Mouse (Mus musculus): ENCODE results near the gene Tmco4. TPM values are rescaled to one million over a fixed set of nuclear protein-coding genes. Genes with fewer than 3 reads are reported as not detected.

The Tmco4 gene
- total RNA-seq, 2 experiments from 2014 or later: 0.19 to 1.4 TPM

- ATAC-seq (replicated peaks; ENCODE audit: low FRiP score, poor library complexity, severe bottlenecking): peak; percentile 49; the same call in 1 of the 2 replicates
These were observed 113.3 kb downstream of the Tmco4 start for GRCm38 (mm10) chr4:139086037-139086436.

GRCm38 (mm10) chr4:139086984-139087383 lies 114.3 kb downstream of the Tmco4 start:
- ATAC-seq (replicated peaks; ENCODE audit: low FRiP score, poor library complexity, severe bottlenecking): no peak

GRCm38 (mm10) chr4:139088982-139089671 lies 116.4 kb downstream of the Tmco4 start:
- no peak for ATAC-seq (replicated peaks; ENCODE audit: low FRiP score, poor library complexity, severe bottlenecking)

GRCm38 (mm10) chr4:139090303-139090940 lies 117.7 kb downstream of the Tmco4 start:
- ATAC-seq (replicated peaks; ENCODE audit: low FRiP score, poor library complexity, severe bottlenecking): no peak

GRCm38 (mm10) chr4:139091066-139091465 lies 118.4 kb downstream of the Tmco4 start:
- ATAC-seq (replicated peaks; ENCODE audit: low FRiP score, poor library complexity, severe bottlenecking): no peak

- no peak for ATAC-seq (replicated peaks; ENCODE audit: low FRiP score, poor library complexity, severe bottlenecking)
These were observed 119.0 kb downstream of the Tmco4 start for GRCm38 (mm10) chr4:139091478-139092355.

- no peak for ATAC-seq (replicated peaks; ENCODE audit: low FRiP score, poor library complexity, severe bottlenecking)
These were observed 119.9 kb downstream of the Tmco4 start, which contains the start of gene Nbl1 for GRCm38 (mm10) chr4:139092356-139093195. Nbl1 (minus strand) TSS chr4:139092993.

GRCm38 (mm10) chr4:139093196-139093530 lies 120.5 kb downstream of the Tmco4 start:
- no peak for ATAC-seq (replicated peaks; ENCODE audit: low FRiP score, poor library complexity, severe bottlenecking)

- ATAC-seq (replicated peaks; ENCODE audit: low FRiP score, poor library complexity, severe bottlenecking): no peak
These were observed 122.7 kb downstream of the Tmco4 start for GRCm38 (mm10) chr4:139095406-139095805.

GRCm38 (mm10) chr4:139096201-139096600 lies 123.5 kb downstream of the Tmco4 start:
- ATAC-seq (replicated peaks; ENCODE audit: low FRiP score, poor library complexity, severe bottlenecking): no peak

- no peak for ATAC-seq (replicated peaks; ENCODE audit: low FRiP score, poor library complexity, severe bottlenecking)
These were observed 127.6 kb downstream of the Tmco4 start for GRCm38 (mm10) chr4:139100326-139100725.

- no peak for ATAC-seq (replicated peaks; ENCODE audit: low FRiP score, poor library complexity, severe bottlenecking)
These were observed 128.9 kb downstream of the Tmco4 start for GRCm38 (mm10) chr4:139101546-139101945.

- no peak for ATAC-seq (replicated peaks; ENCODE audit: low FRiP score, poor library complexity, severe bottlenecking)
These were observed 132.8 kb downstream of the Tmco4 start for GRCm38 (mm10) chr4:139105453-139105852.

Other genes starting within 250 kb of the Tmco4 start
- gene Pla2g2c, start 248.1 kb upstream of the Tmco4 start, total RNA-seq (2015; ENCODE audit: low replicate concordance): not detected in 2 replicates
- not detected in 2 replicates for gene Pla2g2c, start 248.1 kb upstream of the Tmco4 start, total RNA-seq (2017; ENCODE audit: low replicate concordance)
- gene Ubxn10, start 235.7 kb upstream of the Tmco4 start, total RNA-seq (2015; ENCODE audit: low replicate concordance): not detected in 2 replicates
- not detected in 2 replicates for gene Ubxn10, start 235.7 kb upstream of the Tmco4 start, total RNA-seq (2017; ENCODE audit: low replicate concordance)
- not detected in 2 replicates for gene Pla2g2f, start 215.3 kb upstream of the Tmco4 start, total RNA-seq (2015; ENCODE audit: low replicate concordance)
- not detected in 2 replicates for gene Pla2g2f, start 215.3 kb upstream of the Tmco4 start, total RNA-seq (2017; ENCODE audit: low replicate concordance)
- 0.84 TPM in 1 of 2 replicates, not detected in the other for gene Pla2g2d, start 197.2 kb upstream of the Tmco4 start, total RNA-seq (2015; ENCODE audit: low replicate concordance)
- gene Pla2g2d, start 197.2 kb upstream of the Tmco4 start, total RNA-seq (2017; ENCODE audit: low replicate concordance): 0.26 TPM in 1 of 2 replicates, not detected in the other
- gene Pla2g5, start 109.4 kb upstream of the Tmco4 start, total RNA-seq (2015; ENCODE audit: low replicate concordance): not detected in 2 replicates
- not detected in 2 replicates for gene Pla2g5, start 109.4 kb upstream of the Tmco4 start, total RNA-seq (2017; ENCODE audit: low replicate concordance)
- gene Gm13030, start 98.9 kb upstream of the Tmco4 start, total RNA-seq (2015; ENCODE audit: low replicate concordance): 11.5 TPM in 1 of 2 replicates, not detected in the other
- gene Gm13030, start 98.9 kb upstream of the Tmco4 start, total RNA-seq (2017; ENCODE audit: low replicate concordance): not detected in 2 replicates
- not detected in 2 replicates for gene Pla2g2e, start 94.9 kb upstream of the Tmco4 start, total RNA-seq (2015; ENCODE audit: low replicate concordance)
- gene Pla2g2e, start 94.9 kb upstream of the Tmco4 start, total RNA-seq (2017; ENCODE audit: low replicate concordance): not detected in 2 replicates
- 1.5 and 2.1 TPM in 2 replicates for gene Otud3, start 58.9 kb upstream of the Tmco4 start, total RNA-seq (2015; ENCODE audit: low replicate concordance)
- 0.26 and 3.8 TPM in 2 replicates for gene Otud3, start 58.9 kb upstream of the Tmco4 start, total RNA-seq (2017; ENCODE audit: low replicate concordance)
- not detected in 2 replicates for gene Rnf186, start 5.8 kb upstream of the Tmco4 start, total RNA-seq (2015; ENCODE audit: low replicate concordance)
- gene Rnf186, start 5.8 kb upstream of the Tmco4 start, total RNA-seq (2017; ENCODE audit: low replicate concordance): not detected in 2 replicates
- not detected in 2 replicates for gene Htr6, start 102.7 kb downstream of the Tmco4 start, total RNA-seq (2015; ENCODE audit: low replicate concordance)
- not detected in 2 replicates for gene Htr6, start 102.7 kb downstream of the Tmco4 start, total RNA-seq (2017; ENCODE audit: low replicate concordance)
- not detected in 2 replicates for gene Nbl1, start 120.1 kb downstream of the Tmco4 start, total RNA-seq (2015; ENCODE audit: low replicate concordance)
- gene Nbl1, start 120.1 kb downstream of the Tmco4 start, total RNA-seq (2017; ENCODE audit: low replicate concordance): not detected in 2 replicates
- 103 and 127 TPM in 2 replicates for gene Minos1, start 158.2 kb downstream of the Tmco4 start, total RNA-seq (2015; ENCODE audit: low replicate concordance)
- gene Minos1, start 158.2 kb downstream of the Tmco4 start, total RNA-seq (2017; ENCODE audit: low replicate concordance): 36.6 and 91.7 TPM in 2 replicates
- gene Capzb, start 220.0 kb downstream of the Tmco4 start, total RNA-seq (2015; ENCODE audit: low replicate concordance): 128 and 139 TPM in 2 replicates
- 29.7 and 37.6 TPM in 2 replicates for gene Capzb, start 220.0 kb downstream of the Tmco4 start, total RNA-seq (2017; ENCODE audit: low replicate concordance)